Comparison of ENCODE assay signal across 8 mouse cellular contexts in genomic region chr2:153131019-153131418, GRCm38 (mm10). TPM values are rescaled to one million over a fixed set of nuclear protein-coding genes. Genes with fewer than 3 reads are reported as not detected.
DNase-seq lines count a peak whose midpoint lies in the region; ATAC-seq and TF ChIP-seq lines count a peak whose summit lies in the region.

No protein-coding gene starts in this region.

- peak; percentile 22 for DNase-seq in adrenal gland, postnatal 10 days
- no peak for DNase-seq in adrenal gland, adult 18-20 months (ENCODE audit: low spot score in 2 of 2)
- peak; percentile 29 for DNase-seq in left cerebral cortex, postnatal 4 days
- DNase-seq in left cerebral cortex, adult 9 months (ENCODE audit: low spot score in 2 of 2): no peak
- no peak for DNase-seq in brain, embryonic 14.5 days (ENCODE audit: low read depth)
- DNase-seq in ovary, postnatal 10 days (ENCODE audit: low spot score): no peak
- DNase-seq in heart, postnatal 25 days (ENCODE audit: low spot score): no peak

- peak; percentile 52 for TF ChIP-seq CTCF in brain, embryonic 14.5 days (IDR thresholded peaks at IDR 0.05; ENCODE audit: borderline replicate concordance, extremely low read depth, insufficient read depth, insufficient read length)

- ATAC-seq in megakaryocyte progenitor cell, adult 5-6 weeks (replicated peaks; ENCODE audit: poor library complexity): peak; percentile 76

- intact Hi-C loops in left cerebral cortex, postnatal 4 days (cut with DNase I): no loop called here
- intact Hi-C loops in heart, postnatal 25 days (cut with DNase I): no loop called here

- TF ChIP-seq POLR2A in brain, embryonic 14.5 days (IDR thresholded peaks at IDR 0.05; ENCODE audit: borderline replicate concordance, extremely low read depth, insufficient read depth, insufficient read length, poor library complexity, severe bottlenecking): no peak

RNA-seq across cellular contexts. Expression of gene Hck, which starts 22.8 kb away (rescaled TPM):
- total RNA-seq in adrenal gland, postnatal 10 days (2021): 1 to 10 TPM; 2.4 to 3.2 TPM
- 1 to 10 TPM; 3.9 to 4.2 TPM for total RNA-seq in adrenal gland, adult 18-20 months (2021)
- 1 to 10 TPM; 3.6 to 3.8 TPM for total RNA-seq in left cerebral cortex, postnatal 4 days (2021)
- 1.6 and 2.3 TPM in 2 replicates for polyA plus RNA-seq in brain, embryonic 14.5 days (2012; rRNA removed)
- total RNA-seq in megakaryocyte progenitor cell, adult 5-6 weeks (2015): 16.3 and 17.3 TPM in 2 replicates
- total RNA-seq in megakaryocyte progenitor cell, adult 5-6 weeks (2017): 20.1 and 25.7 TPM in 2 replicates
- 1 to 10 TPM; 1.1 to 1.4 TPM for total RNA-seq in heart, postnatal 25 days (2021)

RNA-seq across cellular contexts. Expression of gene Tm9sf4, which starts 30.1 kb away (rescaled TPM):
- 10 to 100 TPM; 88.3 to 96.8 TPM for total RNA-seq in adrenal gland, postnatal 10 days (2021)
- total RNA-seq in adrenal gland, adult 18-20 months (2021): 100 to 1,000 TPM in 1 of 2 experiments, 10 to 100 TPM in 1; 94.6 to 101 TPM
- 100 to 1,000 TPM; 118 to 120 TPM for total RNA-seq in left cerebral cortex, postnatal 4 days (2021)
- polyA plus RNA-seq in brain, embryonic 14.5 days (2012; rRNA removed): 52.8 and 67.5 TPM in 2 replicates
- total RNA-seq in megakaryocyte progenitor cell, adult 5-6 weeks (2015): 59.2 and 60.4 TPM in 2 replicates
- 65.8 and 89.2 TPM in 2 replicates for total RNA-seq in megakaryocyte progenitor cell, adult 5-6 weeks (2017)
- total RNA-seq in heart, postnatal 25 days (2021): 10 to 100 TPM; 47.5 to 51.3 TPM

Comparison
In these comparisons a context has a peak if more than half of its experiments do, and no peak if none do; other contexts are left out.
1. DNase-seq: peak in adrenal gland, postnatal 10 days (single experiment) and left cerebral cortex, postnatal 4 days (single experiment); none in adrenal gland, adult 18-20 months (0 of 2), left cerebral cortex, adult 9 months (0 of 2), brain, embryonic 14.5 days (single experiment), ovary, postnatal 10 days (single experiment) and heart, postnatal 25 days (single experiment).